Mouse (Mus musculus): ENCODE measurements around the gene Tlk2. TPM values are rescaled to one million over a fixed set of nuclear protein-coding genes. Genes with fewer than 3 reads are reported as not detected.

Gene Tlk2
- polyA plus RNA-seq (2015; fragmentation: Illumina TruSeq; extraction: RNeasy Lipid Tissue Mini Kit (QIAGEN cat#74804); ENCODE audit: low read depth, low replicate concordance): 49.5 TPM

DNA sequence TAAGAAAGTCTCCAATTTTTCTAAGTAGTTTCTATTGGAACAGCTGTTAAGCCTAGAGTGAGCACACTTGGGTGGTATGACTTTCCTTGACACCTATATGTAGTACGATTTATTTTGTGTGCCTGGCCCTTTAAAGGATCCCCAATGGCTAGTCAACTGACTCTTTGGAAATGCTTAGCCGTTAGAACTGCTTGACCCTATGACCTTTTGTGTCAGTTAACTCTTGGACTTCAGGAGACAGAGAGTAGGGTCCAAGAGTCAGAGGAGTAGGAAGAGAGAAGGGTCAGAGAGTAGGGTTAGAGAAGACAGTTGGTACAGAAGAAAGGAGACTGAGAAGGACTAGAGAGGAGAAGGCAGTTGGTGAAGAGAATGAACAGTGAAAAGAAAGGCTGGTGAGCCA, at the start of gene Tlk2:
Gene Tlk2, plus strand, starts transcription at position 292 of the 400 bp plus-strand sequence.

GRCm38 (mm10) chr11:105146593-105146992, 32.0 kb upstream of the Tlk2 start, which contains the start of gene Gm10842:
TSS of gene Gm10842 (plus strand) at chr11:105146893.

DNA sequence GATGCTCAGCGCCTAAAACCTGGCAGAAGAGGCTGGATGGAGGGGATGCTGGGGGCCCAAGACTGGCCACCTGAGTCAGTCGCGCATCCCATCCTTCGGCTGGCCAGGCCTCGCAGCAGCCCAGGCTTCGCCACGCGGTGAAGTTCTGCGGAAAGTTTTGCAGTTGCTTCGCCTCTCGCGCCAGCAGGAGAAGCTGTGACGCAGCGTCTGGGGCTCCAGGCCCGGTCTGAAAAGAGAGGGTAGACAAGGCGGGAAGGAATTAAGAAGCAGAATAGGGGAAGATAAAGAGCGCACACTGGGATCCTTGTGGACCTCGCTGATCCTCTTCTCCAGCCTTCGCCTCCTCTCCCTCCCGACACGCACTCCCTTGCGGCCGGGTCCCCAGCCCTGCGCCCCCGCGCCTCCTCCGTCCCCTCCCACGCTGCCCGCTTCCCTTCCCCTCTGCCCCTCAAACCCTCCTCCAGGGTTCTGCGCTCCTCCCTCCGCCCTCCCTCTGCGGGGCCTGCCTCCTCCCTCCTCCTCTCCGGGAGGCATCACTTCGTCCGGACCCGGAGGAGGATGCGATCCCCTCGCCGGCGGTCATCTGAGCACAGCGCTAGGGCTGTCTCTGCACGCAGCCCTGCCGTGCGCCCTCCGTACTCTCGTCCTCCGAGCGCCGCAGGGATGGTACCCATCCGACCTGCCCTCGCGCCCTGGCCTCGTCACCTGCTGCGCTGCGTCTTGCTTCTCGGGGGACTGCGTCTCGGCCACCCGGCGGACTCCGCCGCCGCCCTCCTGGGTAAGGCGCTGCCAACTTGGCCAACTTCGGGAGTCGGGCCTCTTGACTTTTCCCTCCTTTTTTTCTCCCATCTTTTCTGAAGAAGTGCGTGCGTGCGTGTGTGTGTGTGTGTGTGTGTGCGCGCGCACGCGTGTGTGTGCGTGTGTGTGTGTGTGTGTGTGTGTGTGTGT, 113.8 kb downstream of the Tlk2 start, which contains the start of gene Mrc2:
Gene Mrc2, plus strand, starts transcription at position 520 of the 948 bp plus-strand sequence.

Other genes with a start within 250 kb of the Tlk2 start
- 1.3 TPM for gene Efcab3, start 115.2 kb upstream of the Tlk2 start, polyA plus RNA-seq (2015; fragmentation: Illumina TruSeq; extraction: RNeasy Lipid Tissue Mini Kit (QIAGEN cat#74804); ENCODE audit: low read depth, low replicate concordance)
- gene Mettl2, start 52.4 kb upstream of the Tlk2 start, polyA plus RNA-seq (2015; fragmentation: Illumina TruSeq; extraction: RNeasy Lipid Tissue Mini Kit (QIAGEN cat#74804); ENCODE audit: low read depth, low replicate concordance): 21.9 TPM
- gene Gm10842, start 31.9 kb upstream of the Tlk2 start, polyA plus RNA-seq (2015; fragmentation: Illumina TruSeq; extraction: RNeasy Lipid Tissue Mini Kit (QIAGEN cat#74804); ENCODE audit: low read depth, low replicate concordance): not detected
- 2.3 TPM for gene Mrc2, start 113.8 kb downstream of the Tlk2 start, polyA plus RNA-seq (2015; fragmentation: Illumina TruSeq; extraction: RNeasy Lipid Tissue Mini Kit (QIAGEN cat#74804); ENCODE audit: low read depth, low replicate concordance)